Mouse (Mus musculus) embryonic facial prominence, embryonic 10.5 days (tissue): ENCODE data around the gene Mark3. TPM values are rescaled to one million over a fixed set of nuclear protein-coding genes. Genes with fewer than 3 reads are reported as not detected.

Experiments
- DNase-seq: peaks from one replicate; pipeline ENCODE4 v3.0.0-alpha.2; 2017; ENCODE audit warnings: low spot score
- H3K27ac ChIP-seq: fragments of 300-500 bp; sonication (generic); replicated peaks from 2 replicates; pipeline ENCODE4 v1.5.1; 2016; ENCODE audit warnings: mild to moderate bottlenecking
- H3K27me3 ChIP-seq: fragments of 300-500 bp; sonication (generic); replicated peaks from 2 replicates; pipeline ENCODE4 v1.6.1; 2016; ENCODE audit warnings: low read depth, mild to moderate bottlenecking; ENCODE audit not compliant: poor library complexity, severe bottlenecking
- H3K36me3 ChIP-seq: fragments of 300-500 bp; sonication (generic); replicated peaks from 2 replicates; pipeline ENCODE4 v1.6.1; 2016; ENCODE audit warnings: mild to moderate bottlenecking, moderate library complexity
- H3K4me1 ChIP-seq: fragments of 300-500 bp; sonication (generic); 2 replicates; pipeline ENCODE4 v1.6.1; 2016
- H3K4me3 ChIP-seq: fragments of 300-500 bp; sonication (generic); 2 replicates; pipeline ENCODE4 v1.5.1; 2016; ENCODE audit warnings: mild to moderate bottlenecking, moderate library complexity
- H3K9me3 ChIP-seq: fragments of 300-500 bp; sonication (generic); 2 replicates; pipeline ENCODE4 v1.6.1; 2016; ENCODE audit warnings: mild to moderate bottlenecking
- WGBS: fragments of 180-500 bp; shearing (Covaris S2); methylation state at CpG from one replicate; pipeline ENCODE4 v1.1.7; 2016; 5-methylcytosine and 5-hydroxymethylcytosine counted together
- polyA plus RNA-seq: library from polyadenylated mRNA; unstranded; fragments of >200 nt; fragmentation: Nextera tagmentation; extraction: Ambion mirVana; gene quantifications from 2 replicates; pipeline ENCODE4 v1.2.1, GENCODE M21; 2016

The Mark3 gene
- 41.7 and 45.6 TPM in 2 replicates for polyA plus RNA-seq

- no peaks in the 10 kb centered on the region for H3K9me3 ChIP-seq
- H3K36me3 ChIP-seq, result peaks cover 13% of the 10 kb centered on the region
- peak within 1 kb of the TSS; percentile 98 for H3K4me3 ChIP-seq
- 1% methylated on average over 75 of the region's 75 CpGs for WGBS
- H3K27ac ChIP-seq, result peak within 1 kb of the TSS; percentile 97
- H3K4me1 ChIP-seq, result peaks cover 31% of the 10 kb centered on the region
- 0 out of 2 replicates have a peak, but pooled peaks cover 4% of the 10 kb centered on the region for H3K27me3 ChIP-seq
- DNase-seq, result peak; percentile 98
Measured at GRCm38 (mm10) chr12:111574074-111574886, at the start of gene Mark3. TSS of gene Mark3 (plus strand) at chr12:111574523.

GRCm38 (mm10) chr12:111524883-111525282 is 49.4 kb upstream of the Mark3 start:
- Histone ChIP-seq H3K27me3 (no peaks in the 10 kb centered on the region), H3K4me3 (no peak overlapping the region), H3K27ac (no peak overlapping the region), H3K36me3 (no peaks in the 10 kb centered on the region), H3K4me1 (no peaks in the 10 kb centered on the region), H3K9me3 (peaks cover 17% of the 10 kb centered on the region; the same call in 1 of the 2 replicates)
- 87% methylated on average over 3 of the region's 3 CpGs for WGBS
- no peak for DNase-seq

- Histone ChIP-seq H3K4me3 (no peak overlapping the region), H3K27me3 (no peaks in the 10 kb centered on the region), H3K27ac (no peak overlapping the region), H3K4me1 (no peaks in the 10 kb centered on the region), H3K36me3 (no peaks in the 10 kb centered on the region), H3K9me3 (peaks cover 5% of the 10 kb centered on the region; the same call in 1 of the 2 replicates)
- no peak for DNase-seq
- 67% methylated on average over 8 of the region's 8 CpGs for WGBS
Measured at GRCm38 (mm10) chr12:111527643-111528281, 46.6 kb upstream of the Mark3 start.

- no peaks in the 10 kb centered on the region for H3K4me1 ChIP-seq
- H3K27me3 ChIP-seq, result no peaks in the 10 kb centered on the region
- no peak for DNase-seq
- WGBS, result 23% methylated on average over 8 of the region's 8 CpGs
- 0 out of 2 replicates have a peak, but pooled peaks cover 3% of the 10 kb centered on the region for H3K9me3 ChIP-seq
- no peak overlapping the region for H3K4me3 ChIP-seq
- no peak overlapping the region for H3K27ac ChIP-seq
- H3K36me3 ChIP-seq, result no peaks in the 10 kb centered on the region
Measured at GRCm38 (mm10) chr12:111529192-111529591, 45.1 kb upstream of the Mark3 start.

GRCm38 (mm10) chr12:111533096-111533794 is 41.1 kb upstream of the Mark3 start:
- 66% methylated on average over 11 of the region's 11 CpGs for WGBS
- Histone ChIP-seq H3K4me1 (peaks cover 9% of the 10 kb centered on the region), H3K36me3 (no peaks in the 10 kb centered on the region), H3K27me3 (no peaks in the 10 kb centered on the region), H3K9me3 (no peaks in the 10 kb centered on the region), H3K27ac (no peak overlapping the region), H3K4me3 (no peak overlapping the region)
- DNase-seq, result no peak

- no peaks in the 10 kb centered on the region for H3K9me3 ChIP-seq
- H3K4me1 ChIP-seq, result peaks cover 23% of the 10 kb centered on the region
- no peaks in the 10 kb centered on the region for H3K27me3 ChIP-seq
- no peak overlapping the region for H3K27ac ChIP-seq
- H3K36me3 ChIP-seq, result peaks cover 17% of the 10 kb centered on the region
- H3K4me3 ChIP-seq, result no peak overlapping the region
- WGBS, result 67% methylated on average over 6 of the region's 6 CpGs
- no peak for DNase-seq
Measured at GRCm38 (mm10) chr12:111535281-111535680, 39.0 kb upstream of the Mark3 start.

- Histone ChIP-seq H3K27ac (no peak overlapping the region), H3K36me3 (peaks cover 22% of the 10 kb centered on the region), H3K4me3 (no peak overlapping the region), H3K9me3 (no peaks in the 10 kb centered on the region), H3K4me1 (peaks cover 23% of the 10 kb centered on the region), H3K27me3 (no peaks in the 10 kb centered on the region)
- WGBS, result 86% methylated on average over 5 of the region's 5 CpGs
- DNase-seq, result no peak
Measured at GRCm38 (mm10) chr12:111535762-111536161, 38.6 kb upstream of the Mark3 start.

GRCm38 (mm10) chr12:111536746-111537145 is 37.6 kb upstream of the Mark3 start:
- peak overlapping the region; percentile 96 for H3K4me3 ChIP-seq
- H3K4me1 ChIP-seq, result peaks cover 25% of the 10 kb centered on the region
- H3K9me3 ChIP-seq, result no peaks in the 10 kb centered on the region
- no peaks in the 10 kb centered on the region for H3K27me3 ChIP-seq
- WGBS, result 57% methylated on average over 4 of the region's 4 CpGs
- H3K27ac ChIP-seq, result peak overlapping the region; percentile 96
- peaks cover 32% of the 10 kb centered on the region for H3K36me3 ChIP-seq
- no peak for DNase-seq

GRCm38 (mm10) chr12:111537341-111537740 is 37.0 kb upstream of the Mark3 start:
- H3K9me3 ChIP-seq, result no peaks in the 10 kb centered on the region
- DNase-seq, result no peak
- under 1% methylated on average over 22 of the region's 22 CpGs for WGBS
- peak overlapping the region; percentile 96 for H3K27ac ChIP-seq
- peak overlapping the region; percentile 96 for H3K4me3 ChIP-seq
- H3K27me3 ChIP-seq, result no peaks in the 10 kb centered on the region
- H3K4me1 ChIP-seq, result peaks cover 25% of the 10 kb centered on the region
- peaks cover 38% of the 10 kb centered on the region for H3K36me3 ChIP-seq

- H3K9me3 ChIP-seq, result no peaks in the 10 kb centered on the region
- peak; percentile 100 for DNase-seq
- peaks cover 43% of the 10 kb centered on the region for H3K36me3 ChIP-seq
- H3K4me3 ChIP-seq, result peak within 1 kb of the TSS; percentile 96
- under 1% methylated on average over 47 of the region's 47 CpGs for WGBS
- no peaks in the 10 kb centered on the region for H3K27me3 ChIP-seq
- H3K4me1 ChIP-seq, result peaks cover 25% of the 10 kb centered on the region
- H3K27ac ChIP-seq, result peak within 1 kb of the TSS; percentile 96
Measured at GRCm38 (mm10) chr12:111537796-111538291, 36.5 kb upstream of the Mark3 start, which contains the start of gene Eif5. TSS of gene Eif5 (plus strand) at chr12:111538016.

GRCm38 (mm10) chr12:111538292-111539040 is 35.9 kb upstream of the Mark3 start:
- peak; percentile 88 for DNase-seq
- under 1% methylated on average over 111 of the region's 111 CpGs for WGBS
- peak overlapping the region; percentile 96 for H3K27ac ChIP-seq
- H3K27me3 ChIP-seq, result no peaks in the 10 kb centered on the region
- H3K36me3 ChIP-seq, result peaks cover 49% of the 10 kb centered on the region
- peak overlapping the region; percentile 96 for H3K4me3 ChIP-seq
- peaks cover 25% of the 10 kb centered on the region for H3K4me1 ChIP-seq
- H3K9me3 ChIP-seq, result no peaks in the 10 kb centered on the region

- Histone ChIP-seq H3K4me3 (peak overlapping the region; percentile 96), H3K36me3 (peaks cover 54% of the 10 kb centered on the region), H3K9me3 (no peaks in the 10 kb centered on the region), H3K27me3 (no peaks in the 10 kb centered on the region), H3K27ac (peak overlapping the region; percentile 96), H3K4me1 (peaks cover 25% of the 10 kb centered on the region)
- no peak for DNase-seq
- WGBS, result 2% methylated on average over 18 of the region's 18 CpGs
Measured at GRCm38 (mm10) chr12:111539041-111539345, 35.3 kb upstream of the Mark3 start.
